Mouse (Mus musculus) ovary, adult 2 months (tissue): ENCODE data around the gene Acot10. TPM values are rescaled to one million over a fixed set of nuclear protein-coding genes. Genes with fewer than 3 reads are reported as not detected.

Experiments used
- polyA plus RNA-seq: library from polyadenylated mRNA; depleted of rRNA; stranded (reverse); fragments of >200 nt; gene quantifications from 2 replicates; pipeline ENCODE4 v1.2.3, GENCODE M21; 2012; rRNA removed

Acot10 gene
- polyA plus RNA-seq = not detected in 2 replicates

DNA sequence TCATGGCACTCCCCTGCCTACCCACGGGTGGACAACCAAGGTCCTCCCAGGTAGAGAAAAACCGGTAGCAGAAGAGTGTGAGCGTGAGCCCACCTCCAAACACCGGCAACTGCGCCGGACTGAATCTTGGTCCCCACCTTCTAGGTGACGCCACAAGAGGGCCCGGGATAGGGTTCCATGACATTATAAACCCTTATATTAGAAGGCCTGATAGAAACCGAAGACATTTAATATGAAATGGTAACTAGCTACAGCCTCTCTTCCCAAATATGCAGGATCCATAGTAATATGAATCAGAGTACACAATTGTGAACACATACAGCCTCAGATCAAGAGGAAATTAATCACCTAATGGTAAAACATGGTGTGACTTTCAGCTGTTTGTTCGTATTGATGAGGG lies at the start of gene Acot10:
Acot10 (minus strand) TSS at position 101 of the 400 bp plus-strand sequence.

Other genes starting within 250 kb of the Acot10 start
- gene Cdh12, start 217.5 kb downstream of the Acot10 start, polyA plus RNA-seq = 0.02 TPM in 1 of 2 replicates, not detected in the other